Mouse (Mus musculus) lung, postnatal 36 days (tissue): ENCODE data around the gene Gprin1.
A peak's percentile ranks its signal among the peaks of the same experiment; 100 is the strongest.

Source experiments
- DNase-seq: peaks from one replicate; pipeline ENCODE4 v3.0.0; 2022; ENCODE audit warnings: mixed read lengths

The Gprin1 gene

GRCm38 (mm10) chr13:54714996-54715395 is 34.7 kb downstream of the Gprin1 start:
- no peak for DNase-seq

- DNase-seq: no peak
Measured at GRCm38 (mm10) chr13:54714393-54714792, 35.3 kb downstream of the Gprin1 start.

DNA sequence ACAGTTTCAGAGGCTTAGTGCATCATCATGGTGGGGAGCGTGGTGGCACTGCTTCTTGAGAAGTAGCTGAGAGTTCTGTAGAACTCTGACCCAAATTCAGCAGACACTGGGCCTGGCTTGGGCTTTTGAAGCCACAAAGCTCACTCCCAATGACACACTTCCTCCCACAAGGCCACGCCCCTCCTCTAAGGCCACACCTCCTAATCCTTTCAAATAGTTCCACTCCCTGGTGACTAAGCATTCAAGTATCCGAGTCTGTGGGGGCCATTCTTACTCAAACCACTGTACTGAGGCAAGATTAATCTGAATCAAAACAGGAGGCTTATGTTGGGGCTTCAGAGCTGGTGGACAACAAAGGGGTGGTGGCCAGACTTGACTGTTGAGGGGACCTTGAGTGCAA is 38.8 kb downstream of the Gprin1 start:
- no peak for DNase-seq

- no peak for DNase-seq
Measured at GRCm38 (mm10) chr13:54704890-54705289, 44.8 kb downstream of the Gprin1 start.

GRCm38 (mm10) chr13:54702507-54702906 is 47.2 kb downstream of the Gprin1 start:
- no peak for DNase-seq

- DNase-seq: no peak
Measured at GRCm38 (mm10) chr13:54701243-54701642, 48.4 kb downstream of the Gprin1 start, which contains the start of gene Cdhr2. Gene Cdhr2, plus strand, starts transcription at chr13:54701461.

- no peak for DNase-seq
Measured at GRCm38 (mm10) chr13:54695479-54696230, 54.0 kb downstream of the Gprin1 start.

- peak; percentile 90 for DNase-seq
Measured at GRCm38 (mm10) chr13:54694348-54695060, 55.2 kb downstream of the Gprin1 start.

- DNase-seq: peak; percentile 99
Measured at GRCm38 (mm10) chr13:54693558-54694347, 55.9 kb downstream of the Gprin1 start, which contains the start of gene Rnf44. Gene Rnf44, minus strand, starts transcription at chr13:54693907.

DNA sequence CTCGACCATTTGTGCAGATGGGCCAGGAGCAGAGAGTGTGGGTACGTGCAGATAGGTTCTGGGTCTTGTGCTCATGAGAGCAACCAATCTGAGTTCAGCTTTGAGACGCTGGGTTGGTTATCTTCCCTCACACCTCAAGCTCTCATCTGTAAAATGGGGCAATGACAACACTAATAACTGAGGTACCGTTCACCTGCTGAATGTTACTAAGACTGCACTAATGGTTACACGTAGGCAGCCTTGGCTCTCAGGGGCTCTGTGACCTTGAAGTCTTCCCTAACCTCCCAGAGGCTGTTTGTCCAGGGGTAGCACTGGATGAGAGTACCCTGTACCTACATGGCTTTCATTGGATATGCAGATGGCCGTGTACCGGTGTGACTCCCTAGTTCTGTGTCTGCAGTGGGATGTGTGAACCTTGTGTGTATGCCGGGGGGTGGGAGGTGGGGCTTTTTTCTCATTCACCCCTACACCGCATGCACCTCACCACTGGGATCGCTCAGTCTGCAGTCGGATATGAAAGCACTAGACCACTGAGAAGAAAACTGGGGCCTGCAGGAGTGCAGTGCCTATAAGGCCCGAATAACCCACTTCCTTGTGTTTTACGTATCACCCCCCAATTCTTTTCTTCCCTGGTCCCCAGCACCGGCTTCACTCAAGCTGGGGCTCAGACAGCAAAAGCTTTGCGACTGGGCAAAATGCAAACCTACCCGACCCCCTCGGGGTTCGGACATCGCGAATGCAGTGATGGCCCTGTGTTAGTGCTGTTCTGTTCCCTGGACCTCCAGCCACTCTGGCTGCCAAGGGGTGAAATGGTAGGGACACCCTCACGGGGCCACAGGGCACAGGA is 56.7 kb downstream of the Gprin1 start:
- no peak for DNase-seq

DNA sequence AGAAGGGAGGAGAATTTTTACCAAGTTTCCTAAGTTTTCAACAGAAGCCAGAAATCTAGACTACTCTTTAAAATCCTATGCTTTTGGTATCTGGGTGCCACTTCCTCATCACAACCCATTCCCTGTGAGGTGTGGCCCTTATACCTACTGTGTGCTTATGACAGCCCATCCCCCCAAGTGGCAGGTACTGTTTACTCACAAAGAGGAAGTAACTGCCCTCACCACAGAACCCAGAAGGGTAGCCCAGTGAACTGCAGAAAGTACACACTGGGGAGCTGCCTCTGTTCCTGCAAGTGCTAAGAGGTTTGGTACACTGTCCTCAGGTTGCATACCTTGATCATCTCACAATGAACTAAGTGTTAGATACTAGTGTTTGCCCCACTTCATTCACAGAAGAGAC is 57.9 kb downstream of the Gprin1 start:
- peak; percentile 80 for DNase-seq

- DNase-seq: no peak
Measured at GRCm38 (mm10) chr13:54690151-54690740, 59.4 kb downstream of the Gprin1 start.

- DNase-seq: peak; percentile 99
Measured at GRCm38 (mm10) chr13:54687575-54688424, 61.9 kb downstream of the Gprin1 start.

- peak; percentile 91 for DNase-seq
Measured at GRCm38 (mm10) chr13:54687096-54687495, 62.6 kb downstream of the Gprin1 start.
